Mouse (Mus musculus) midbrain, embryonic 14.5 days (tissue): Measurements from ENCODE around the gene Dnm3. TPM values are rescaled to one million over a fixed set of nuclear protein-coding genes. Genes with fewer than 3 reads are reported as not detected.
"Not testable (repeated sequence)": the region's sequence is repeated elsewhere in the genome, so short reads cannot be mapped to it uniquely, and the experiment has no call there.

Experiments
- ATAC-seq: fragments of 200-750 bp; cut with Nextera tagmentation; 2 replicates; pipeline ENCODE4 v1.8.0; 2017; ENCODE audit warnings: moderate number of reproducible peaks, moderate library complexity; ENCODE audit not compliant: low FRiP score, low TSS enrichment
- DNase-seq: peaks from one replicate; pipeline ENCODE4 v3.0.0-alpha.2; 2015
- H3K27ac ChIP-seq: fragments of 300-500 bp; sonication (generic); replicated peaks from 2 replicates; pipeline ENCODE4 v1.5.1; 2014; ENCODE audit warnings: mild to moderate bottlenecking, low read depth, low read length, moderate library complexity
- H3K27me3 ChIP-seq: fragments of 300-500 bp; sonication (generic); 2 replicates; pipeline ENCODE4 v1.6.1; 2014; ENCODE audit warnings: low read length, control low read depth, mixed read lengths; ENCODE audit not compliant: control insufficient read depth, insufficient read depth
- H3K36me3 ChIP-seq: fragments of 300-500 bp; sonication (generic); 2 replicates; pipeline ENCODE4 v1.6.1; 2014; ENCODE audit warnings: low read length, control low read depth; ENCODE audit not compliant: control insufficient read depth, insufficient read depth
- H3K4me1 ChIP-seq: fragments of 300-500 bp; sonication (generic); 2 replicates; pipeline ENCODE4 v1.6.1; 2014; ENCODE audit warnings: mild to moderate bottlenecking, antibody characterized with exemption, low read length, control low read depth; ENCODE audit not compliant: control insufficient read depth, insufficient read depth
- H3K4me2 ChIP-seq: fragments of 300-500 bp; sonication (generic); 2 replicates; pipeline ENCODE4 v1.6.1; 2014; ENCODE audit warnings: mild to moderate bottlenecking, low read length, moderate library complexity
- H3K4me3 ChIP-seq: fragments of 300-500 bp; sonication (generic); replicated peaks from 2 replicates; pipeline ENCODE4 v1.5.1; 2014; ENCODE audit warnings: low read depth, low read length
- H3K9ac ChIP-seq: fragments of 300-500 bp; sonication (generic); replicated peaks from 2 replicates; pipeline ENCODE4 v1.6.1; 2014; ENCODE audit warnings: mild to moderate bottlenecking, low read length, moderate library complexity
- H3K9me3 ChIP-seq: fragments of 300-500 bp; sonication (generic); 2 replicates; pipeline ENCODE4 v1.6.1; 2016; ENCODE audit warnings: low read length, control low read depth, mixed read lengths; ENCODE audit not compliant: control insufficient read depth
- WGBS: fragments of 180-500 bp; shearing (Covaris S2); extraction: QIAGEN DNeasy Blood & Tissue Kit; methylation state at CpG from one replicate; pipeline ENCODE4 v1.1.7; 2014; 5-methylcytosine and 5-hydroxymethylcytosine counted together
- polyA plus RNA-seq: library from polyadenylated mRNA; unstranded; fragments of >200 nt; fragmentation: Nextera tagmentation; extraction: Ambion mirVana; gene quantifications from 2 replicates; pipeline ENCODE4 v1.2.1, GENCODE M21; 2014

Gene Dnm3
- polyA plus RNA-seq, 1 experiment from 2014 or later: 62.0 TPM

DNA sequence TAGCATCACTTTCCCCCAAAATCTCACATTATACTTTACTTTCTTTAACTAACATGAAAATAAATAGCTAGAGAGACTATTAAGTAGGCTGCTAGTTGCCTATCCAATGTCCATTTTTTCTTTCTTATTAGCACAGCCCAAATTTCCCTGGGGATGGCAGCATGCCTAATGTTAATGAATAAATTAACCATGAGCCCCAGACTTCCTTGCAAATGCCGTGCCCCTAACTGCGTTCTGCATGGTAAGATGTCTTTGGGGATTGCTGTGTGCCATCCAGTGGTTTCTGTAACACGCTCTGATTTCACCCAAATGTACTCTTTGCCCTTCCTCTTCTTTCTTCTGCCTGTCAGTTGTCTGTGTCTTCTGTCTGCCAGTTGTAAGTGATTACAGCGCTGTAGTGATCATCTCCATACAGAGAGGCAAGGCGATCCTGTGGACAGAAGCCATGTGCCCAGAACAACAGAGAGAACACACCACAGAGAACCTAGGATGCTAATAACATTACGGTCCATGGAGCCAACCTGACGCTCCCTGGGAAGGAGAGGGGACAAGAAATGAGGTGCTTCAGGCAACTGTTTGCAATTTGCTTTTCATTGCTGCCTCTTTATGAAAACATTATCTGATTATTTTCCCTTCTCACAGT is 64.9 kb downstream of the Dnm3 start:
- no peak overlapping the region for H3K9ac ChIP-seq
- H3K4me2 ChIP-seq: no peak overlapping the region
- peak overlapping the region; percentile 72 for H3K27ac ChIP-seq
- 37% methylated on average over 7 of the region's 7 CpGs for WGBS
- no peaks in the 10 kb centered on the region for H3K9me3 ChIP-seq
- no peak overlapping the region for H3K4me3 ChIP-seq
- peak; percentile 62 for DNase-seq
- no peak for ATAC-seq
- H3K4me1 ChIP-seq: peaks cover 9% of the 10 kb centered on the region
- no peaks in the 10 kb centered on the region for H3K27me3 ChIP-seq
- H3K36me3 ChIP-seq: no peaks in the 10 kb centered on the region

DNA sequence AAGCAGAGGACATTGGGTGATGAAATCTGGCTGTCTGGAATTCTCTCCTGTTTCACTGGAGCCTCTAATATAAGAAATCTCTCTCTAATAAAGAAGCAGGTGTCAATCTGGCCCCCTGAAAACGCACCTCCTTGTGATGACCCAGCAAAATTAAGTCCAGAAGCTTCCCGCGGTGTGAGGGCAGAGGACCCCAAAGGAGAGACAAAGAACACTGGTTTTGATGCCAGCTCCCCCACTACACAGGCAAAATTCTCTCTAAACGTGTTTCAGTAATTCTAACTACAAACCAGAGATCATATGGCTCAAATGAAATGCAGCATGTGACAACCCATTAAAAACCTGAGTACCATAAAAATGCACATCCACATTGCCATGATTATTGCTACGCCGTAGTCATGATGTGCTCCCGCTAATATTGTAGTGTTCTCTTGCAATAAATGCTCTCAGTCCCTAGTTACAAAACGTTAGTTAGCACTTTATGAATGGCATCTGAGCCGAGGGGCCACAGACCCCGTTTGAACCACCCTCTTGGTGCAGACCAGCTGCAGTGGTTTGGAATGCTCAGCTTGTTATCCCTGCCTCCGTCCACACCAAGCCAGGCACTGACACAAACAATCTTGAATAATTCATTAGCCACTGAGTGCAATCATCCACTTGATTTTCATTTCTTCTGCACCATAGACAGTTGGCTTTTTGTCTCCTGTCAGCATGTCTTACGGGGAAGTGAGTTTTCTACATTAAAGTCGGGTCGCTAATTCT is 67.4 kb downstream of the Dnm3 start:
- whole genome bisulfite sequencing: 50% methylated on average over 14 of the region's 14 CpGs
- Histone ChIP-seq H3K4me2 (no peak overlapping the region), H3K9ac (no peak overlapping the region)

DNA sequence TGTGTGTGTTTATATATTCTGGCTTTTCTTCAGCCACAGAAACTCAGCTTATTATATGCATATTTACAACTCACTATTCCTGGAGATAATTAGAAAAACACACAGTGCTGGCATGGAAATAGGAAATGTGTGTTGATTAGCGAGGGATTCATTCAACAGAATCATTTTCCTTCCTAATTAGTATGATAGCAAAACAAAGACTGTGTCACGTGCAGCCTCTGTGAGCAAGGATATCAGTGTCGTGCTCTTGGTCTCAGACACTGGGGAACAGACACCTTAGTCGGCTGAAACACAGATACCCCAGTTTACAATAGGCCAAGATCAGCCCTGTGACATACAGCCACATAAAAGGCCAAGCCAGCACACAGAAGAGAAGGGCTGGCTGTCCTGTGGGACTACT is 83.3 kb downstream of the Dnm3 start:
- no peak overlapping the region for H3K4me2 ChIP-seq
- peak; percentile 48 for DNase-seq
- H3K27ac ChIP-seq: peak overlapping the region; percentile 69; the same call in 1 of the 2 replicates
- H3K9ac ChIP-seq: no peak overlapping the region
- no peaks in the 10 kb centered on the region; the same call in 1 of the 2 replicates for H3K4me1 ChIP-seq
- no peaks in the 10 kb centered on the region for H3K36me3 ChIP-seq
- no peaks in the 10 kb centered on the region for H3K27me3 ChIP-seq
- WGBS: 46% methylated on average over 4 of the region's 4 CpGs
- H3K9me3 ChIP-seq: no peaks in the 10 kb centered on the region
- ATAC-seq: peak; percentile 48; the same call in 1 of the 2 replicates
- no peak overlapping the region for H3K4me3 ChIP-seq

More for the DNA sequence above, 67.4 kb downstream of the Dnm3 start:
- H3K27me3 ChIP-seq: no peaks in the 10 kb centered on the region
- H3K36me3 ChIP-seq: no peaks in the 10 kb centered on the region
- H3K4me1 ChIP-seq: peaks cover 9% of the 10 kb centered on the region
- DNase-seq (peak; percentile 42), ATAC-seq (peak; percentile 43; the same call in 1 of the 2 replicates)
- no peaks in the 10 kb centered on the region for H3K9me3 ChIP-seq
- H3K27ac ChIP-seq: peak overlapping the region; percentile 1; the same call in 1 of the 2 replicates
- no peak overlapping the region for H3K4me3 ChIP-seq

DNA sequence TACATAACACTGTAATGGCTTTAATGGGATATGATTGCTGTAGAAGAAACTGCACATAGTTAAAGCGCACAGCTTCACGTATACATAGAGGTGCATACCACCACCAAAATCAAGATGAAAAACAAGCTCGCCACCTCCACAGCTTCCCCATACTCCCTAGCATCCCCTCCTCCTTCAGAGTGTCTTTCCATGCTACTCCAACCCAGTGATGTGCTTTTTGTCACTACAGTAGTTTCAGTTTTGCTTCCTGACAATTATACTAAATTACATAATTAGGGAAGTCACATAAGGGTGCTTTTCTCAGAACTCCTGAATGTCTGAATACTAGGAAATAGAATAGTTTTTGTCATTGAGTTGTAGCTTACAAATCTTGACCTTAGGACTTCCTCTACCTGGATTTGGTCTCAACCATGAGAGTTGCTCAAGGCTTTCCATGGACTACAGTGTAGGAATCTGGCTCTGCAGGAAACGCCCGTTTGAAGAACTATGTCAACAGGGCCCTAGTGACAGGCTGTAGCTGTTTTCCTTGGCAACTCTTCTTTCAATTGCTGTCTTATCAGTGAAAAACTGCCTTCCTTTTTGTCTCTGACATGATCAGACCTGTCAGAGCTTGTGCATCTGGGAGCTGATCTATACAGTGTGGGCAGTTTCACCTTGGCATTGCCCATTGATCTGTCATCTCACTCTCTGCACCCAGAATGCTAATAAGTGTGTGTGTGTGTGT is 89.2 kb downstream of the Dnm3 start:
- Histone ChIP-seq H3K27me3 (no peaks in the 10 kb centered on the region), H3K9ac (no peak overlapping the region), H3K4me1 (no peaks in the 10 kb centered on the region), H3K4me3 (no peak overlapping the region), H3K9me3 (no peaks in the 10 kb centered on the region), H3K27ac (no peak overlapping the region), H3K36me3 (no peaks in the 10 kb centered on the region), H3K4me2 (no peak overlapping the region)
- no peak for ATAC-seq
- 90% methylated on average over 5 of the region's 5 CpGs for WGBS
- no peak for DNase-seq

DNA sequence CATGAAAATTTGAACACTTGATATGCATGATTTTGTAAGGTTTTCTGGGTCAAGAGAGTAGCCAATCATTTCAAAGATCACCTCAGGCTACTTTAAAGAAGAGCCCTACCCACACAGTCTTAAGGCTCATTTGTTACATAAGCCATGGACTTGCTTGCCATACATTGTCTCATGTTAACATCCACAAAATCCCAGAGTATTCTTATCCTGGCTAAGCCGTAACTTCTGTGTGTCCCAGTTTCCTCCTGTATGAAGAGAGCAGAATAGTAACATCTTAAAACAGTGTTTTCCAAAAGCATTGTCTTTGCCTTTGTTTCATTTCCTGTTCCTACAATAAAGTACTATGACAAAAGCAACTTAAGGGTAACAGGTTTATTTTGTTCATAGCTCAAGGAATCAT is 104.8 kb downstream of the Dnm3 start:
- not testable (repeated sequence) for DNase-seq, H3K4me1 ChIP-seq, H3K4me3 ChIP-seq, H3K9me3 ChIP-seq, H3K27ac ChIP-seq, H3K36me3 ChIP-seq, H3K9ac ChIP-seq, H3K4me2 ChIP-seq, ATAC-seq, H3K27me3 ChIP-seq
- WGBS: 94% methylated on average over 1 of the region's 1 CpGs

DNA sequence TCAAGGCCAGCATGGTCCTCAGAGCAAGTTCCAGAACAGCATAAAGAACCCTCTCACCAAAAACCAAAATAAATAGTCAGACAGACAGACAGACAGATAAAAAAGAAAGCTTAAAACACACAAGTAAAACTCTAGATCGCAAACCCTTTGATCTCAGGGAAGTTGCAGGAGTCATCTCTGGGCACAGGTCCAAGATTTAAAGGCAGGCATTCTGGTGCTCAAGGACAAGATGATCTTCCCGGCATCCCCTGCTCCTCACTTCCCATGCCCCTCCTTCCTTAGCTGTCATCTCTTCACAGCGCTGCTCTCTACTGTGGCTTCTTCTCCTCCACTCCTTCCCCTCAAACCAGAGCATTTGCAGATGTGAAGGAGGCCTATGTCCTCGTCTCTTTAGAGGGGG is 108.1 kb downstream of the Dnm3 start:
- Histone ChIP-seq H3K9me3 (no peaks in the 10 kb centered on the region), H3K27me3 (no peaks in the 10 kb centered on the region), H3K27ac (no peak overlapping the region), H3K4me2 (no peak overlapping the region), H3K4me1 (no peaks in the 10 kb centered on the region), H3K9ac (no peak overlapping the region), H3K36me3 (no peaks in the 10 kb centered on the region), H3K4me3 (no peak overlapping the region)
- ATAC-seq (no peak), DNase-seq (no peak)
- WGBS: 65% methylated on average over 4 of the region's 4 CpGs

DNA sequence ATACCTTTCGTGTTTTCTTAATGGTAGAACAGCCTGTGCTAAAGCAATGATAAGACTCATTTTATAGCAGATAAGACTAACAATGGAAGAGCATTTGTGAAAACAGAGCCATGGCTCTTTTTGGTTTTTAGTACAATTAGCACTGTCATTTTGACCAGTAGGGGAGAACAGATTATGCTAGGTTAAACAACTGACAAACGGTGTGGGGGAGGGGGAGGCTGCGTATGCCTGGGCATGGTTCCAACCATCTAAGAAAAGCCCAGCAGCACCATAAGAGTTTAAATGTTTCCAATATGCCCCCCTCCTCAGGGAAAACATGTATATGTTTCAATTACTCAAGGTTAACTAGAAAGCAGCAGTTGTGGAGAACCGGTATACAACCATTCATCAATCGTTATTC is 115.9 kb downstream of the Dnm3 start:
- peak; percentile 77 for DNase-seq
- no peaks in the 10 kb centered on the region for H3K36me3 ChIP-seq
- no peaks in the 10 kb centered on the region for H3K9me3 ChIP-seq
- peak overlapping the region; percentile 33; the same call in 1 of the 2 replicates for H3K27ac ChIP-seq
- no peak overlapping the region for H3K9ac ChIP-seq
- peak; percentile 39; the same call in 1 of the 2 replicates for ATAC-seq
- H3K4me3 ChIP-seq: no peak overlapping the region
- WGBS: 50% methylated on average over 5 of the region's 5 CpGs
- no peaks in the 10 kb centered on the region for H3K27me3 ChIP-seq
- 0 out of 2 replicates have a peak overlapping the region, but pooled peaks have one; percentile 6 for H3K4me2 ChIP-seq
- H3K4me1 ChIP-seq: peaks cover 12% of the 10 kb centered on the region; the same call in 1 of the 2 replicates

DNA sequence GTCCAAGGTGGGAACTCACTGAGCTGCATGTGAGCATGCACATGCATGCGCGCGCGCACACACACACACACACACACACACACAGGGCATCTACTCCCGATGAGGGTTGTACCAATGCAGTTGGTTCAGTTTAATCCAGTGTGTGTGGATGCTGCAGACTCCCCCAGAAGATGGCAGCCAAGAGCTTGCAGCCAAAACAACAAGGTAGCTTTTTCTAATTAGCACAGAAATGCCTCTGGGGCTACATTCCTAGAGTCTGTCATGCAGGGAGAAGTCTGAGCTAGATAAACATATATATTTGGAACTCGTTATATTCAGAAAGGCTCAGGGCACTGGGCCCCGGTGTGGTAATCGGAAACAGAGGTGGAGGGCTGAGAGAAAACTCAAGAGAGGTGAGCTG is 118.6 kb downstream of the Dnm3 start:
- no peak overlapping the region for H3K4me2 ChIP-seq
- no peaks in the 10 kb centered on the region for H3K36me3 ChIP-seq
- DNase-seq (peak; percentile 82), ATAC-seq (peak; percentile 49; the same call in 1 of the 2 replicates)
- WGBS: 59% methylated on average over 8 of the region's 8 CpGs
- H3K4me3 ChIP-seq: no peak overlapping the region
- no peak overlapping the region for H3K9ac ChIP-seq
- no peaks in the 10 kb centered on the region for H3K27me3 ChIP-seq
- peaks cover 12% of the 10 kb centered on the region; the same call in 1 of the 2 replicates for H3K4me1 ChIP-seq
- no peaks in the 10 kb centered on the region for H3K9me3 ChIP-seq
- no peak overlapping the region for H3K27ac ChIP-seq
